Mouse (Mus musculus): ENCODE measurements at regions not wholly inside any gene's neighbourhood (a gene's known extent, or its start where the extent isn't known, plus 50 kb on each side); places are given as distances from the start of the nearest gene placed in this dataset.

DNA sequence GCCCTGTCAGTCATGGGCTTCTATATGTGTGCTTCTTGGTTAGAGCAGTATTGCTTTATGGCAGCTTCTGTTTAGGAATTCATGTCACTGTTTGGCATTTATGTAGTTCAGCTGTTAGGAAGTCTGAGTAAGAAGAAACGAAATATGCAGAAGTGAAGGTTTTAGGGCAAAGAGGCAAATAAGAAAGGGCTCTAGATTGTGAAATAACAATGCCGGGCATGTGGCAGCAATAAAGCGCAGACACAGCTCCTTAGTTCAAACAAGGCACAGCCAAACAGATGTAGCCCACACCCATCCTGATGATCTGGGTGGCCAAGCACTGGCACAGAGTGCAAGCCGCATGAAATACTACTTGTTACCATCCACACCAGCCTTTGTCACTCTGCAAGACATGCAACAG lies 175.3 kb upstream of the Mef2c start:
- Histone ChIP-seq H3K4me2 (ENCODE audit: low read depth) (no peak overlapping the region), H3K36me3 (ENCODE audit: control insufficient read depth, insufficient read depth) (no peaks in the 10 kb centered on the region), H3K27me3 (ENCODE audit: control insufficient read depth, insufficient read depth, insufficient read length) (no peaks in the 10 kb centered on the region), H3ac (ENCODE audit: control insufficient read depth, insufficient read length) (no peak overlapping the region), H3K4me3 (no peak overlapping the region), H3K79me2 (ENCODE audit: control insufficient read depth, insufficient read depth) (no peaks in the 10 kb centered on the region)
- no peak for TF ChIP-seq TCF12 (IDR thresholded peaks at IDR 0.05; ENCODE audit: insufficient read depth, poor library complexity, severe bottlenecking)
- TF ChIP-seq MYOG (IDR thresholded peaks at IDR 0.05; ENCODE audit: control insufficient read depth in 1 of 3, insufficient read depth in 1 of 3, insufficient read length in 2 of 3, low read depth in 2 of 3) = peak in 1 of 3 experiments; percentile 11
- TF ChIP-seq MYOD1 (IDR thresholded peaks at IDR 0.05; ENCODE audit: control insufficient read depth in 1 of 3, insufficient read length in 2 of 3, low read depth in 2 of 3) = peak in 1 of 3 experiments; percentile 22

DNA sequence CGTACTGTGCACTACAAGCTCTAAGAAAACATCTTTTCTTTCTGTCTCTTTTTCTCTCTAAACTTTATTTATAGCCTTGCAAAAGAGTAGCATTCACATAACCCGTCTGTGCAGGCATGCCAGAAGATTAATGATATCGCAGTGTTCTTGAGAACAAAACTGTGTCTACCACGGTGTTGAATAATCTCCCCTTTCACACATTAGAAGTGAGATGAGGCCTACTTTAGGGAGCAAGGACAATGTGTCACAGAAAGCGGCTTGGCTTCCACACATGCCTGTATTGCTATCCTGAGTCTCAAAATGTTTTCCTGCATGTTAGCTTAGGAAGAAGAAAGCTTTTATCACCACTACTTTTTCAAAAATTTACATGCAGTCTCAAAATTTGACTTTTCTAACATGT lies 170.1 kb upstream of the Mef2c start:
- H3K4me3 ChIP-seq = no peak overlapping the region
- H3K79me2 ChIP-seq (ENCODE audit: control insufficient read depth, insufficient read depth) = no peaks in the 10 kb centered on the region
- no peaks in the 10 kb centered on the region for H3K27me3 ChIP-seq (ENCODE audit: control insufficient read depth, insufficient read depth, insufficient read length)
- no peak overlapping the region for H3K4me2 ChIP-seq (ENCODE audit: low read depth)
- no peaks in the 10 kb centered on the region for H3K36me3 ChIP-seq (ENCODE audit: control insufficient read depth, insufficient read depth)
- no peak for TF ChIP-seq MYOG (IDR thresholded peaks at IDR 0.05; ENCODE audit: control insufficient read depth in 1 of 3, insufficient read depth in 1 of 3, insufficient read length in 2 of 3, low read depth in 2 of 3)
- TF ChIP-seq MYOD1 (IDR thresholded peaks at IDR 0.05; ENCODE audit: control insufficient read depth in 1 of 3, insufficient read length in 2 of 3, low read depth in 2 of 3) = no peak
- no peak for TF ChIP-seq TCF12 (IDR thresholded peaks at IDR 0.05; ENCODE audit: insufficient read depth, poor library complexity, severe bottlenecking)
- no peak for TF ChIP-seq REST (IDR thresholded peaks at IDR 0.05; ENCODE audit: insufficient read depth, insufficient read length)
- TF ChIP-seq POLR2A (IDR thresholded peaks at IDR 0.05; ENCODE audit: insufficient read length, low read depth) = no peak
- no peak for TF ChIP-seq SRF (IDR thresholded peaks at IDR 0.05; ENCODE audit: control insufficient read depth, insufficient read length, low read depth)
- no peak for TF ChIP-seq MAX (IDR thresholded peaks at IDR 0.05; ENCODE audit: low read depth)
- no peak for TF ChIP-seq TCF3 (IDR thresholded peaks at IDR 0.05; ENCODE audit: insufficient read length, low read depth)
- no peak for TF ChIP-seq CEBPB (IDR thresholded peaks at IDR 0.05; ENCODE audit: insufficient read depth, poor library complexity, severe bottlenecking)
- no peak for TF ChIP-seq USF1 (IDR thresholded peaks at IDR 0.05; ENCODE audit: low read depth)
- no peak for TF ChIP-seq E2F4 (IDR thresholded peaks at IDR 0.05; ENCODE audit: insufficient read depth)
- TF ChIP-seq POLR2AphosphoS2 (IDR thresholded peaks at IDR 0.05; ENCODE audit: insufficient read length, low read depth) = no peak
- H3ac ChIP-seq (ENCODE audit: control insufficient read depth, insufficient read length) = no peak overlapping the region

DNA sequence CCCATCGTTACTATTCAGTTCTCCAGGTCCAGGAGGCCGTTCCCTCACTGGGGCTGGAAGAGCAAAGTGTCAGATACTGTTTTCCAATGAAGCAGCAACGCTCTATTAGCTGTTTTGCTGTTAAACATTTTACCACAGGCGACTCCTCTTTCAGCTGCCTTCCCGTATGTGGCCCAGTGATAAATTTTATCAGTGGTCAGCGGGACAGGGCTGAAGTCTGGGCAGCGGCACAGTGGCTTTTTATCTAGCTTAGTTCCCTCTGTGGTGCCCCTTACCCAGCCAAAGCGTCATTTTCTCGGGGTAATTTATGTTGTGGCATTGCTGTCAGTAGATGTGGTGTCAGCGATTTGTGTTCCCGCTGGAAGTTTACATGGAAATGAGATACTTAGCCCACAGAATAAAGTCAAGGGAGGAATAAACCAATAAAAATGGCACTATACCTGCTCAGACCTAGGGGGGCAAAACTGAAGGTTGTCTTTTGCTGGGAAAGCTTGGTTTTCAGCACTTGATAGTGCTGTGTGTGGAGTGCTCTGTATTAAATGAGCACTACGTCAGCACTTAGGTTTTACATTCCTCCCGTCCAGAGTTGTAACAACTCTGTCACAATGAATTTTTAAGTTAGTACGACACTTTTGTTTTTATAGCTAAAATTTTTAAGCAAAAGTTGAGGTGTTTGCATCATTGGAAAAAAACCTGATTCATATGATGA lies 159.1 kb upstream of the Mef2c start:
- Histone ChIP-seq H3K4me2 (ENCODE audit: low read depth) (peak overlapping the region; percentile 18), H3K4me3 (no peak overlapping the region), H3K79me2 (ENCODE audit: control insufficient read depth, insufficient read depth) (no peaks in the 10 kb centered on the region), H3K36me3 (ENCODE audit: control insufficient read depth, insufficient read depth) (no peaks in the 10 kb centered on the region), H3ac (ENCODE audit: control insufficient read depth, insufficient read length) (no peak overlapping the region), H3K27me3 (ENCODE audit: control insufficient read depth, insufficient read depth, insufficient read length) (no peaks in the 10 kb centered on the region)
- TF ChIP-seq E2F4 (IDR thresholded peaks at IDR 0.05; ENCODE audit: insufficient read depth) (no peak), SRF (IDR thresholded peaks at IDR 0.05; ENCODE audit: control insufficient read depth, insufficient read length, low read depth) (no peak), MYOD1 (IDR thresholded peaks at IDR 0.05; ENCODE audit: control insufficient read depth in 1 of 3, insufficient read length in 2 of 3, low read depth in 2 of 3) (no peak), MAX (IDR thresholded peaks at IDR 0.05; ENCODE audit: low read depth) (no peak), USF1 (IDR thresholded peaks at IDR 0.05; ENCODE audit: low read depth) (no peak), MYOG (IDR thresholded peaks at IDR 0.05; ENCODE audit: control insufficient read depth in 1 of 3, insufficient read depth in 1 of 3, insufficient read length in 2 of 3, low read depth in 2 of 3) (no peak)

DNA sequence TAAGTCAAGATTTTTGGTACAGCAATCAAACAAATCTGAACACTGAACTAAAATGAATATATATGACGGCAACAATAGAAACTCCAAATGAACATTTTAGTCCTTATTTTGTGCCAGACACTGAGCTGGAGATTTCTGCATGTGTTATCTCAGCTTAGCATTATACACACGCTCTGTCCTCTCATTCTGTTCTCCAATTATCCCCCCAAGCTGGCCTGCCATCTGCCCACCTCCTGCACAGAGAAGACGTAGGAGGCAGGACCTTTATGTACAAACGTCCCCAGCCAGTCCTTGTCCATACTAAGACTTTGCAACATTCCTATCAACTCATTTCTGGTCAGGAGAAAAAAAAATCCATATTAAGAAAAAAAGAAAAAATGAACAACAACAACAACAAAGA lies 148.5 kb upstream of the Mef2c start:
- no peaks in the 10 kb centered on the region for H3K36me3 ChIP-seq (ENCODE audit: control insufficient read depth, insufficient read depth)
- H3K4me2 ChIP-seq (ENCODE audit: low read depth) = no peak overlapping the region
- no peaks in the 10 kb centered on the region for H3K79me2 ChIP-seq (ENCODE audit: control insufficient read depth, insufficient read depth)
- no peak overlapping the region for H3ac ChIP-seq (ENCODE audit: control insufficient read depth, insufficient read length)
- TF ChIP-seq MYOD1 (IDR thresholded peaks at IDR 0.05; ENCODE audit: control insufficient read depth in 1 of 3, insufficient read length in 2 of 3, low read depth in 2 of 3) = no peak
- H3K4me3 ChIP-seq = no peak overlapping the region
- H3K27me3 ChIP-seq (ENCODE audit: control insufficient read depth, insufficient read depth, insufficient read length) = no peaks in the 10 kb centered on the region

DNA sequence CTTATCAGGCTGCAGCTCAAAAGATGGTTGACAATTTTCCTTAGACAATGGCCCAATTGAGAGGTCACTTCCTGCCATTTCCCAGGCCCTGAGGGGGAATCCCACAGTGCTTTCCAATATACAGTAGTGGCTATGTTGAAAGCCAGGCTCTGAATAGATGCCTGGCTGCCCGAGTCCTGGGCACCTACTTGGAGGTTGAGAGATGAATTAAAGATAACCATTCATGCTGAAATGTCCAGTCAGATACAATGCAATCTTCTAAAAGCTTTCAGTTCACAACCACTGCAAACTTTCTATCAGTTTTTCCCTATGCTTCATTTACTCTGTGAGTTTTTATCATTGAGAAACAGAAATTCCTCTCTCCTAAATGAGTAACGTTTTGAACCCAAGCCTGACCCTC lies 143.3 kb upstream of the Mef2c start:
- no peaks in the 10 kb centered on the region for H3K27me3 ChIP-seq (ENCODE audit: control insufficient read depth, insufficient read depth, insufficient read length)
- H3K79me2 ChIP-seq (ENCODE audit: control insufficient read depth, insufficient read depth) = no peaks in the 10 kb centered on the region
- H3ac ChIP-seq (ENCODE audit: control insufficient read depth, insufficient read length) = no peak overlapping the region
- H3K4me2 ChIP-seq (ENCODE audit: low read depth) = no peak overlapping the region
- TF ChIP-seq MYOG (IDR thresholded peaks at IDR 0.05; ENCODE audit: control insufficient read depth in 1 of 3, insufficient read depth in 1 of 3, insufficient read length in 2 of 3, low read depth in 2 of 3) (no peak), POLR2AphosphoS2 (IDR thresholded peaks at IDR 0.05; ENCODE audit: insufficient read length, low read depth) (no peak), SRF (IDR thresholded peaks at IDR 0.05; ENCODE audit: control insufficient read depth, insufficient read length, low read depth) (no peak), E2F4 (IDR thresholded peaks at IDR 0.05; ENCODE audit: insufficient read depth) (no peak), REST (IDR thresholded peaks at IDR 0.05; ENCODE audit: insufficient read depth, insufficient read length) (no peak), TCF3 (IDR thresholded peaks at IDR 0.05; ENCODE audit: insufficient read length, low read depth) (no peak), USF1 (IDR thresholded peaks at IDR 0.05; ENCODE audit: low read depth) (no peak), MAX (IDR thresholded peaks at IDR 0.05; ENCODE audit: low read depth) (no peak), MYOD1 (IDR thresholded peaks at IDR 0.05; ENCODE audit: control insufficient read depth in 1 of 3, insufficient read length in 2 of 3, low read depth in 2 of 3) (no peak), POLR2A (IDR thresholded peaks at IDR 0.05; ENCODE audit: insufficient read length, low read depth) (no peak), TCF12 (IDR thresholded peaks at IDR 0.05; ENCODE audit: insufficient read depth, poor library complexity, severe bottlenecking) (no peak), CEBPB (IDR thresholded peaks at IDR 0.05; ENCODE audit: insufficient read depth, poor library complexity, severe bottlenecking) (no peak)
- no peak overlapping the region for H3K4me3 ChIP-seq
- H3K36me3 ChIP-seq (ENCODE audit: control insufficient read depth, insufficient read depth) = no peaks in the 10 kb centered on the region
